Mouse (Mus musculus) activated CD4-positive, CD25-positive, alpha-beta regulatory T cell, adult 4 months (primary cell): ENCODE results near the gene Ift122. TPM values are rescaled to one million over a fixed set of nuclear protein-coding genes. Genes with fewer than 3 reads are reported as not detected.

ENCODE experiments used
- ATAC-seq: one replicate; pipeline ENCODE4 v1.8.0; 2017
- polyA plus RNA-seq, 2 experiments: library from polyadenylated mRNA; unstranded; fragments of 100-300 nt; shearing (Covaris generic); gene quantifications; one replicate each; pipeline ENCODE4 v1.2.1; 2017

Ift122 gene
- polyA plus RNA-seq, 2 experiments from 2014 or later, result 2.3 to 2.7 TPM

DNA sequence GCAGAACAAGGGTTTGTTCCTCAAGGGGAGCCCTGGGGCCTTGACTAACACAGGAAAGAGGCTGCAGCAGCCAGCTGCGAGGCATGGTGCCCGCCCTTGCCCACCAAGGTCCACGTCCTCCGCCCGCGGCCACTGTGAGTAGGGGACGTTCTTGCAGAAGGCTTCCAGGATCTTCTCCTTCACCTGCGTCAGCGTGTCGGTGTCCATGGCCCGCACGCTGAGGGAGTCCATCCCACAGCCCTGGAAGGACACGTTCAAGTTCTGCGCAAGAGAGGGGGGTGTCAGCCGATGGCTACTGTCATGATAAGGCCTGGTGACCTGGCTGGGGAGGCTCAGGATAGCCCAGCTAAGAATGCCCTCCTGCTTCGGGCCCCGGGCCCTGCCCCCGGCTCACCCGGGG, 107.1 kb downstream of the Ift122 start:
- no peak for ATAC-seq

DNA sequence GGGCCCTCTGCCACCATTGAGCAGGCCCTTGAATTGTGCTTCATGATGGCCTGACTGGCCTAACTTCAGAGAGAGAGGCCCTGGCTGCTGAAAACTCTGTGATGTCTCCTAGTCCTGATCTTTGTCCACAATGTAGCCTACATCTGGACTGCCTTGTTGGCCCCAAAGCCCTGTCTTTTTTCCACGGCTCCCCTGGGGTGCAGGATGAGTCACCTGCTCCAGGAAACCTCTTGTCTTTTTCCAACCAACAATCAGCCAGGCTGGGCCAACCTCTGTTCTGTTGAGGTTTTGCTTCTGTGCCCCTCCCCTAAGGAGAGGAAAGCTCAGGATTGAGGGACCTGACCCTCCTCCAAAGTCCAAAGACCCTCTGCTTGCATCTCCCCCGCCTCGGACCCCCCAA, 108.5 kb downstream of the Ift122 start:
- no peak for ATAC-seq

- ATAC-seq, result no peak
These were observed 109.3 kb downstream of the Ift122 start for GRCm38 (mm10) chr6:115962439-115963085.

DNA sequence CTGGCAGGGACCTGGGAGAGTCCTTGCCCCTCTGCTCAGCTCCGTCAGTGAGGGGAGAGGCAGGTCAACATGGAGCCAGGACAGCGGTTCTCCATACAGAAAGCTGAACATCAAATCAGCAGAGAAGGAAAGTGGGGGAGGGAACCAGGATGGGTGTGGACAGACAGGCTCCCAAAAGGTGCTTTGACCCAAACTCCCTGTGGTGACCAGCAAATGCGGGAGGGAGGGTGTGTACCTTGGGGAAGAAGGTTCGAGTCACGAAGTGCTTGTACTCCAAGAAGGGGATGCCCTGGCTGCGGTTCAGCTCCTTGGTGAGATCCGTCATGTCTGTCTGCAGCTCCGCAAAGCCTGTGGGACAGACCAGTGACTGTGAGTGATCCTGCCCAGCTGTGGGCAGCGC, 110.4 kb downstream of the Ift122 start:
- ATAC-seq, result no peak

GRCm38 (mm10) chr6:115966227-115966966, 113.1 kb downstream of the Ift122 start:
- no peak for ATAC-seq

GRCm38 (mm10) chr6:115967291-115967880, 114.1 kb downstream of the Ift122 start:
- no peak for ATAC-seq

DNA sequence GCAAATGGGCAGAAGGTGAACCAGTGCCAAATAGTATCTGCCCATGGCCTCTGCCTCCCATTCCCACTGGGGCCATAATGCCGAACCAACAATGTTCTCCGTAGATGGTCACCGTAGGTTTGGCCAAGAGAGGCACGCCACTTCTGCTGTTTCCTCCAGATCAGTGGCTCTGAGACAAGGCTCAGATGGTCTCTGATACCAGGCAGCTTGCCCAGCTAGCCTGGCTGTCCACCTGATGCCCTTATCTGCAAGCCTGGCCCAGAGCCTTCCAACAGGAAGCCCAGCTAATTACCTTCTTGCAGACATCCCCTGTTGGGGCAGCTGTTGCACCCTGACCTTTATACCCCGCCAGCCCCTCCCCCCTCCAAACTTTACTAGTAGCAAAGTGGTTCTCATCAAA, 114.8 kb downstream of the Ift122 start:
- ATAC-seq, result no peak

GRCm38 (mm10) chr6:115968700-115969099, 115.4 kb downstream of the Ift122 start:
- ATAC-seq, result no peak

GRCm38 (mm10) chr6:115969103-115969502, 115.8 kb downstream of the Ift122 start:
- ATAC-seq, result no peak

GRCm38 (mm10) chr6:115969952-115970351, 116.7 kb downstream of the Ift122 start:
- no peak for ATAC-seq

DNA sequence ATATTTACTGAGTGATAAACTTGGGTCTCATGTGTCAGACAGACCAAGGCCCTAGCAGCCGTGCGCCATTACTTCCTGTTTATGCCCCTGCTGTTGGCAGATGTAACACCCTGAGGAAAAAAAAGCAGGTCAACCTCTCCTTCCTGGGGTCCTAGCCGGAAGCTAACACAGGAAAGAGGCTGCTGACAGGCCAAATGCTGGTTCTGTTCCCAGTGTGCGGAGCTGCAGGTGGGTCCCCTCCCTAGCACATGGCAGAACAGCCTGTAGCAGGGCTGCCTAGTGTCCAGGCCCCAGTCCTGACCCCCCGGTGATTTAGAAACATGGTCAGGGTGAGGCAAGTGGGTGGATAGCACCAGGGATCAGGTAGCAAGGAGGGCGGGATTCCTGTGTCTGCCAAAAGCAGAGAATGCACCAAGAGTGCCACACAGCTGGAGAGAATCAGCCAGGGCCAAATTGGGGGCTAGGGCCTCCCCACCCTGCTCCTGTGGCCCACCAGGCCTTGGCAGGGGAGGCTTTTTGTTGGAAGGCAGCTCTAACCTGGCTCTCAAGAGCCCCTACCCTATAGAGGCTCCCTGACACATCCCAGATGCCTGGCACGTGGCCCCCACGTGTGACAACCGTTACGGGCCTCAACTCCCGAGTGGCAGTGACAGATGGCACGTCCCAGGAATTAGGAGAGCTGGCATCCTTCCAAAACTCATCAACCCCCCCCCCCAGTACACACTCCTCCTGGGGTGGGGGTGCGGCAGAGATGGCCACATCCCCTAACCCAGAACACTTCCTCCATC, 118.2 kb downstream of the Ift122 start:
- ATAC-seq, result peak; percentile 23

DNA sequence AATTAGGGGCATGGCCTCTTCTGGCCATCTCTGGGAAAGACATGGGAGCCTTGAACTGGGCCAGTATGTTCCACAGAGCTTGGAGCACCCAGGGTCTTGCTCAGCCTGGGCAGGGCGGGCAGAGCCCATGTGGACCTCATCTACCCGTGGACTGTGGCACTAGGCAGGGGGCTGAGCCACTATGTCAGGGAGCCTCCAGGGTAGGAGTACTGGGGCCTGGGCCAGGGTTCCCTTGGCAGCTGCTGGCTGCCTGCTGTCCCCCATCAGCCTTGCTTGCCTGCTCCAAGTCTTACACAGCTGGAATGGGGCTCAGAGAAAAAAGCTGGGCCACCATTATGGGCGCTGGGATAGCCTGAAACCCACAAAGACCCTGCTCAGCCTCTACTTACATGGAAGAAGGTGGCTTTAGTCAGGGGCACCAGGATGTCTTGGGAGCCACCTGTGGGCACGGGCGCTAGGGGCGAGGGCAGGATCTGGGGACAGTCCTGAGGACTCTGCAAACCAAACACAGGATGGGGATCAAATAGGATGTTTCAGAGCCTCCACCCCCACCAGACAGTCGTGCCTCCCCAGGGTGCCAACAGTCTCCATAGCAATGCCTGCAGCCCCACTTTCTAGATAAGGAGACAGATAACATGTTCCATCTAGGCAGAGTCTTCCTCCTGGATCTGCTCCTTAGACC, 119.0 kb downstream of the Ift122 start:
- ATAC-seq, result no peak

GRCm38 (mm10) chr6:115973139-115973875, 120.0 kb downstream of the Ift122 start:
- ATAC-seq, result no peak

DNA sequence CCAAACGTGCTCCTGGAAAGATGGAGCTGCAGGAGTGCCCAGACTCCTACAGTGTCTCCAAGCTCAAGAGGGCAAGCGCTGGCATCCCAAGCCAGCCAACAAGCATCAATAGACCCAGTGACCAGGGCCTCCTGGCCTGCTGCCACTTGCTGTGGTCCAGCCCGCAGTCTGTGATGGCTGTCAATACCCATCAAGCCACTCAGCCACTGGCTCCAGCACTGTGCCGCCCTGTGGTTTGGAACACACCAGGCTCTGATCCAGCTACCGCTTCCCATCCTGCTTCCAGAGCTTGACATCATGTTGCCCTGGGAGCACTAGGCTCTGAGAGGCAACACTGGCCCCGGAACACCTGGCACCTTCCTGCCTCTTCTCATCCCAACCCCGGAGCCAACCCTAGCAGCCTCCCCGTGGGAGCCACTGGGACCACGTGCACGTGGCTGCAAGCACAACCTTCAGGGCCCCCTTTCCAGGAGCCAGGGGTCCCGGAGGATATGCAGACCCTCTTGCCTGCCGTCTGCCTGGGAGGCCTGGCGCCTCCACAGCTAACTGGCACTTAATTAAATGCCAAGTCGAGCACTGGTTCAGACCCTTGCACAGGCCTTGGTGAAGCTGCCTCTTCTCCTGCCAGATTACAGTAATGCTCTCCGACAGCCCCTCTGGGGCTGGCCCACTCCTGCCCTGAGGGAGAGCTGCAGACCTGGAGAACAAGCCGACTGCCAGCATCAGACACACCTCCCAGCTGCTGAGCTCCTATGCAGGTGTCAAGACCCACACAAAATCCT, 120.8 kb downstream of the Ift122 start:
- ATAC-seq, result no peak

- no peak for ATAC-seq
These were observed 122.3 kb downstream of the Ift122 start for GRCm38 (mm10) chr6:115975606-115976005.

Other genes with a start within 250 kb of the Ift122 start
- gene Raf1, start 176.8 kb upstream of the Ift122 start, polyA plus RNA-seq, result 10 to 100 TPM; 38.6 to 48.2 TPM
- gene Tmem40, start 91.1 kb upstream of the Ift122 start, polyA plus RNA-seq, result not detected
- gene Cand2, start 78.9 kb upstream of the Ift122 start, polyA plus RNA-seq, result 1 to 10 TPM; 2.3 to 3.3 TPM
- 1,000 to 10,000 TPM; 7,828 to 8,360 TPM for gene Rpl32, start 44.7 kb upstream of the Ift122 start, polyA plus RNA-seq
- gene Efcab12, start 15.1 kb upstream of the Ift122 start, polyA plus RNA-seq, result under 1 TPM; 0.19 to 0.24 TPM
- 10 to 100 TPM in 1 of 2 experiments, 1 to 10 TPM in 1; 8.7 to 10.4 TPM for gene Mbd4, start 99 bp upstream of the Ift122 start, polyA plus RNA-seq
- not detected for gene Rho, start 78.3 kb downstream of the Ift122 start, polyA plus RNA-seq
- under 1 TPM in 1 of 2 experiments, not detected in 1; 0.52 TPM for gene H1foo, start 91.5 kb downstream of the Ift122 start, polyA plus RNA-seq
- 10 to 100 TPM; 10.6 to 10.8 TPM for gene Plxnd1, start 141.5 kb downstream of the Ift122 start, polyA plus RNA-seq